In the genomic region with DNA sequence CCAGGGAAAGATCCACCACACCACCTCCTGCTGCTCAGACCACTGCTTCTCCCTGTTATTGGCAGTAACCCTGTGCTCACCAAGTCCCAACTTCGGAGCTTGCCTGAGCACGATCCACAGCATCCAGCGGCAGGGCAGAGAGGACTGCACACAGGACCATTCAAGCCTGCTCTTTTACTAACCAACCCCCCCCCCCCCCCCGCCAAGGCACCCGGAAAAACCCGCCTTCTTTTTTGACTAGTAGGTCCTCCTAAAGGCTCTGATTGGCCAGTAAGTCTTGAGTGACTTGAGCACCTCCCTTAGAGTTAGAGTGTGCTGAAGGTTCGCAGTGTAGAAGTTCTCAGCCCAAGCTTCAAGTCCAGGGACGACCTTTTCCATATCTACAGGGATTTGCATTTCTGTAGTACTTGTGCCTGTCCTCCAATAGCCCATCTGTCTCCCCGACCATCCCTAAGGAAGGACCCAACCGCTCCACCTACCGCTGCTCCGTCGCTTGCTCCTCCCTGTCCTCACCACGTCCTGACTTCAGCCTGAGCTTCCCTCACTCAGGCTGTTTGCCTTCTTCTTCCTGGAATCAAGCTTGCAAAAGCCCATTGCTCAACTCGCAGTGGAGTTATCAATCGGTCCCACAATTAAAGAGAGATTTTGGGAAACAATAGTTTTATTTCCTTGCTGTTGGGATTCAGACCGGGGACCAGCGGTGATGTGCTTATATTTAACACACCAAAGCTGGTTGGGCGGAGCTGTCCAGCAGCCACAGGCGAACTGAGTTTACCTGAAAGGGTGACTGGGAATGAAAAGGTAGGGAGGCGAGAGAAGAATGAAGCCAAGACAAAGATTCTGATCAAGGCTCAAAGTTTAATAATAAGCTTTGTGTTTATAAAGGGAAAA, we compare ENCODE assay signal across 9 mouse cellular contexts. TPM values are rescaled to one million over a fixed set of nuclear protein-coding genes. Genes with fewer than 3 reads are reported as not detected.
DNase-seq lines count a peak whose midpoint lies in the region; ATAC-seq and TF ChIP-seq lines count a peak whose summit lies in the region.
"Had no signal": no experiment of that assay in that cellular context is flagged by ENCODE, and none has a peak within 500 bp of the region (broad histone marks: within the 10 kb centered on the region; RNA-seq: fewer than 3 reads in every experiment).

No protein-coding gene starts in this region.

- peak; percentile 36 to 40 for DNase-seq in heart, adult 18-20 months
- DNase-seq in heart, postnatal 4 days, result no peak
- DNase-seq in brain, embryonic 14.5 days (ENCODE audit: low read depth), result peak; percentile 75
- peak; percentile 46 for DNase-seq in liver, adult 2 months (ENCODE audit: extremely low read depth, low read depth, low spot score)
- no peak for DNase-seq in urinary bladder, adult 18-20 months (ENCODE audit: low spot score in 2 of 2)

- H3K27me3 ChIP-seq in erythroblast, embryonic 14.5 days (ENCODE audit: control insufficient read depth), result no peaks in the 10 kb centered on the region
- no peaks in the 10 kb centered on the region for H3K27me3 ChIP-seq in hindbrain, embryonic 16.5 days (replicated peaks; ENCODE audit: control insufficient read depth, insufficient read depth, low read length)
- H3K27me3 ChIP-seq in liver, adult 2 months (ENCODE audit: control insufficient read depth, insufficient read depth, low read length), result no peaks in the 10 kb centered on the region
- H3K27me3 ChIP-seq in neural tube, embryonic 14.5 days (ENCODE audit: control insufficient read depth, insufficient read depth, low read length), result no peaks in the 10 kb centered on the region

- peak overlapping the region; percentile 65 for H3K4me2 ChIP-seq in hindbrain, embryonic 16.5 days (ENCODE audit: low read length)
- peak overlapping the region; percentile 59 for H3K4me2 ChIP-seq in neural tube, embryonic 14.5 days (ENCODE audit: low read depth, low read length)

- no peaks in the 10 kb centered on the region for H3K36me3 ChIP-seq in erythroblast, embryonic 14.5 days (ENCODE audit: control insufficient read depth)
- H3K36me3 ChIP-seq in hindbrain, embryonic 16.5 days (ENCODE audit: control insufficient read depth, insufficient read depth, low read length), result no peaks in the 10 kb centered on the region
- H3K36me3 ChIP-seq in liver, adult 2 months (ENCODE audit: control insufficient read depth, insufficient read depth, low read length), result no peaks in the 10 kb centered on the region
- H3K36me3 ChIP-seq in neural tube, embryonic 14.5 days (ENCODE audit: control insufficient read depth, insufficient read depth, low read length), result no peaks in the 10 kb centered on the region

- H3K27ac ChIP-seq in hindbrain, embryonic 16.5 days (ENCODE audit: low read depth, low read length), result peak overlapping the region; percentile 59; the same call in 1 of the 2 replicates
- H3K27ac ChIP-seq in liver, adult 2 months (replicated peaks; ENCODE audit: insufficient read depth, low read depth, low read length), result peak overlapping the region; percentile 49
- no peak overlapping the region for H3K27ac ChIP-seq in neural tube, embryonic 14.5 days (ENCODE audit: low read depth, low read length)

- peak overlapping the region; percentile 42 for H3K9ac ChIP-seq in hindbrain, embryonic 16.5 days (ENCODE audit: low read depth, low read length)
- H3K9ac ChIP-seq in liver, adult 2 months (ENCODE audit: low read depth, low read length), result peak overlapping the region; percentile 51; the same call in 1 of the 2 replicates
- no peak overlapping the region for H3K9ac ChIP-seq in neural tube, embryonic 14.5 days (replicated peaks; ENCODE audit: low read depth, low read length)

- ATAC-seq in hindbrain, embryonic 16.5 days, result peak; percentile 98
- peak; percentile 92 for ATAC-seq in neural tube, embryonic 14.5 days (ENCODE audit: low read depth)

- no peaks in the 10 kb centered on the region for H3K9me3 ChIP-seq in erythroblast, embryonic 14.5 days (ENCODE audit: control insufficient read depth, low read length)
- no peaks in the 10 kb centered on the region for H3K9me3 ChIP-seq in hindbrain, embryonic 16.5 days (ENCODE audit: control insufficient read depth, low read length)
- H3K9me3 ChIP-seq in neural tube, embryonic 14.5 days (ENCODE audit: control insufficient read depth, low read length), result no peaks in the 10 kb centered on the region

- peaks cover 13% of the 10 kb centered on the region for H3K4me1 ChIP-seq in erythroblast, embryonic 14.5 days (ENCODE audit: control insufficient read depth)
- H3K4me1 ChIP-seq in hindbrain, embryonic 16.5 days (ENCODE audit: control insufficient read depth, insufficient read depth, low read depth, low read length), result peaks cover 4% of the 10 kb centered on the region
- peaks cover 4% of the 10 kb centered on the region; the same call in 1 of the 2 replicates for H3K4me1 ChIP-seq in liver, adult 2 months (ENCODE audit: control insufficient read depth, insufficient read depth, low read length)
- no peaks in the 10 kb centered on the region for H3K4me1 ChIP-seq in neural tube, embryonic 14.5 days (ENCODE audit: control insufficient read depth, insufficient read depth, low read length)

- H3K4me3 ChIP-seq in erythroblast, embryonic 14.5 days (replicated peaks), result peak overlapping the region; percentile 64
- H3K4me3 ChIP-seq in hindbrain, embryonic 16.5 days (ENCODE audit: low read length), result peak overlapping the region; percentile 54
- H3K4me3 ChIP-seq in liver, adult 2 months (ENCODE audit: insufficient read depth, low read depth, low read length), result peak overlapping the region; percentile 50
- peak overlapping the region; percentile 40 for H3K4me3 ChIP-seq in neural tube, embryonic 14.5 days (ENCODE audit: low read depth, low read length)

- TF ChIP-seq POLR2A in brain, embryonic 14.5 days (IDR thresholded peaks at IDR 0.05; ENCODE audit: borderline replicate concordance, extremely low read depth, insufficient read depth, insufficient read length, poor library complexity, severe bottlenecking), result no peak
- no peak for TF ChIP-seq POLR2A in liver, adult 2 months (IDR thresholded peaks at IDR 0.05; ENCODE audit: extremely low read depth, insufficient read depth, low read length)

- TF ChIP-seq CTCF in brain, embryonic 14.5 days (IDR thresholded peaks at IDR 0.05; ENCODE audit: borderline replicate concordance, extremely low read depth, insufficient read depth, insufficient read length), result no peak
- TF ChIP-seq CTCF in liver, adult 2 months (IDR thresholded peaks at IDR 0.05; ENCODE audit: low read depth, low read length), result no peak

- WGBS in hindbrain, embryonic 16.5 days, result 2% methylated on average over 21 of the region's 21 CpGs
- 1% methylated on average over 21 of the region's 21 CpGs for WGBS in liver, adult 2 months
- 5% methylated on average over 20 of the region's 21 CpGs for WGBS in neural tube, embryonic 14.5 days

- H3K79me2 ChIP-seq in liver, adult 2 months (ENCODE audit: control insufficient read depth, insufficient read depth, low read length), result no peaks in the 10 kb centered on the region

RNA-seq across cellular contexts. Expression of gene Gm17332, which starts 12.9 kb away (rescaled TPM):
- not detected for total RNA-seq in heart, adult 18-20 months (2021)
- not detected for total RNA-seq in heart, postnatal 4 days (2021)
- not detected in 2 replicates for polyA plus RNA-seq in brain, embryonic 14.5 days (2012; rRNA removed)
- not detected in 2 replicates for polyA plus RNA-seq in erythroblast, embryonic 14.5 days (2012)
- not detected in 2 replicates for polyA plus RNA-seq in hindbrain, embryonic 16.5 days (2015; fragmentation: Nextera tagmentation; extraction: Ambion mirVana)
- total RNA-seq in liver, adult 2 months (2014; rRNA removed), result not detected in 2 replicates
- not detected in 2 replicates for polyA plus RNA-seq in liver, adult 2 months (2012; rRNA removed)
- polyA plus RNA-seq in neural tube, embryonic 14.5 days (2014; fragmentation: Nextera tagmentation; extraction: Ambion mirVana), result not detected in 2 replicates
- total RNA-seq: MEL had no signal

Comparison
In these comparisons a context has a peak if more than half of its experiments do, and no peak if none do; other contexts are left out.
1. DNase-seq: peak in heart, adult 18-20 months (2 of 2), brain, embryonic 14.5 days (single experiment) and liver, adult 2 months (single experiment); none in heart, postnatal 4 days (single experiment) and urinary bladder, adult 18-20 months (0 of 2).
2. Peak in every context shown above with its lines, with median percentiles within 50 percentile points of each other: H3K4me3 ChIP-seq.